Mouse (Mus musculus): ENCODE measurements at regions not wholly inside any gene's neighbourhood (a gene's known extent, or its start where the extent isn't known, plus 50 kb on each side); places are given as distances from the start of the nearest gene placed in this dataset.

DNA sequence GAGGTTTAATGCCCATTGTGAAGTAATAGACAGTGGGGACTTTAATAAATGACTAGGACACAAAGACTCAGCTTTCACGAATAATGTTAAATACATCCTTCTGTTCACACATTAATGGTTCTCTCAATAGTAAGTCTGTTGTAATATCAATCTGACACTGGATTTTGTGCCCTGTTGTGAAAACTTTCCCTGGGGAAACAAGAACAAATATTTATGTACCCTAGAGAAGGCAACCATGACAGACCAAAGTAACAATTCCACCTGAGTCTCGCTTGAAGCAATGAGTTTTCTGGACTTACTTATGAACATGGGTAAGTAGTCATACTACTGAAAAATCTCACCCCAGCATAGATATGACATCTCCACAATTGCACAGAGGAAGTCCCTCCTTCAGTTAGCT, 105.1 kb upstream of the Lgalsl start:
- no peaks in the 10 kb centered on the region for H3K4me1 ChIP-seq (ENCODE audit: control insufficient read depth, insufficient read depth, low read length)
- WGBS: 95% methylated on average over 2 of the region's 2 CpGs

DNA sequence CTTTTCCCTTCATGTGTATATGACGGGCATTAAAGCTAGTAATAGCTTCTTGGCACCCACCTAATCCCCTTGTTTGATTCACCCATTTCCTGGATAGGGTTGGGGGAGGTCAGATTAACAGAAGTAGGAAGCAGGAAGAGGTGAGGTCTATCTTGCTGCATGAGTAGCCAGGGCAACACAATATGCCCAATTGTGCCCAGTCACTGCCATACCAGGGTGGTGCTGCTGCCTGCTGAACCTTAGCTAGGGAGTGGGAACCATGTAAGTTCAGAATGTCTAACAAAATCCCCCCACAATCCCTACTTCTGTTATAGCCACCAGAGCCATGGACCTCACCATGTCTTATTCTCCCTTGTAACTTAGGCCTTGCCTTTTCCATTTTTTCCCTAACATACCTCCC, 106.1 kb upstream of the Lgalsl start:
- 92% methylated on average over 1 of the region's 1 CpGs for WGBS
- no peak overlapping the region for H3K4me3 ChIP-seq (ENCODE audit: insufficient read depth, low read depth, low read length)
- no peak overlapping the region for H3K27ac ChIP-seq (ENCODE audit: insufficient read depth, low read depth, low read length)
- TF ChIP-seq POLR2A (IDR thresholded peaks at IDR 0.05; ENCODE audit: insufficient read depth, low read depth, low read length): no peak
- TF ChIP-seq CTCF (IDR thresholded peaks at IDR 0.05; ENCODE audit: insufficient read depth, low read depth, low read length): no peak
- H3K4me1 ChIP-seq (ENCODE audit: control insufficient read depth, insufficient read depth, low read length): no peaks in the 10 kb centered on the region; the same call in 1 of the 2 replicates

More for the DNA sequence above, 105.1 kb upstream of the Lgalsl start:
- TF ChIP-seq CTCF (IDR thresholded peaks at IDR 0.05; ENCODE audit: insufficient read depth, low read depth, low read length) (no peak), POLR2A (IDR thresholded peaks at IDR 0.05; ENCODE audit: insufficient read depth, low read depth, low read length) (no peak)
- no peak overlapping the region for H3K27ac ChIP-seq (ENCODE audit: insufficient read depth, low read depth, low read length)
- no peak overlapping the region for H3K4me3 ChIP-seq (ENCODE audit: insufficient read depth, low read depth, low read length)

DNA sequence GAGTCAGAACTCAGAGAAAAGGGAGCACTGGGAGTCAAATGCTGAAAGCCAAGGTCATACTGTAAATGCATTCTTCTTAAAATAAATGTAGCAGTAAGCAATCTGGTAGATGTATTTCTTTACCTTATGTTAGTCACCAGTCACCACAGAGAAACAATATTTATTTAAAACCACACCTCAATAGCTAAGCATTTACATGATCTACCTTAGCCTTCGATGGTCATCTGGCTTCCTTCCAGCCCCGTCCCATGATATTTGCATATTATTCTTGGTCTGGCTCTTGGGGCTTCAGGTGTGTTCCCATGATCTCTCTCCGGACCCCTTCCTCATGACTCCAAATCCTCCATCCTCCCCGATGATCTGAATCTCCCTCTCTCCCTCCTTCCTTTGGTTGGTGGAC, 107.1 kb upstream of the Lgalsl start:
- no peak overlapping the region for H3K4me3 ChIP-seq (ENCODE audit: insufficient read depth, low read depth, low read length)
- TF ChIP-seq POLR2A (IDR thresholded peaks at IDR 0.05; ENCODE audit: insufficient read depth, low read depth, low read length): no peak
- TF ChIP-seq CTCF (IDR thresholded peaks at IDR 0.05; ENCODE audit: insufficient read depth, low read depth, low read length): no peak
- H3K4me1 ChIP-seq (ENCODE audit: control insufficient read depth, insufficient read depth, low read length): no peaks in the 10 kb centered on the region; the same call in 1 of the 2 replicates
- H3K27ac ChIP-seq (ENCODE audit: insufficient read depth, low read depth, low read length): no peak overlapping the region
- WGBS: 94% methylated on average over 4 of the region's 4 CpGs

DNA sequence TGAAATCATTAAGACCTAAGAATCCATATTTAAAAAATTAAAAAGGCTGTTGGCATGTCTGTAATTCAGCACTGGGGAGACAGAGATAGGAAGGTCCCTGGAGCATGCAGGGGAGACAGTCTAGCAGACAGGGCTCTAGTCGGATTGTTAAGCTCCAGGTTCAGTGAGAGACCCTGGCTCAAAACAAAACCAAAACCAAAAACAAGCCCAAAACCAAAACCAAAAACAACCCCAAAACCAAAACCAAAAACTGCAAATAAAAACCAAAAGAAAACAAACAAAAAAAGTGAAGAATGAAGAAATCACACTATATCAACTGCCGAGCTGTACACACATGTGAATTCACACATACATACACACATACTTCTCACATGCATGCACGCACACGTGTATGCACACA, 108.8 kb upstream of the Lgalsl start:
- WGBS: 93% methylated on average over 4 of the region's 4 CpGs

DNA sequence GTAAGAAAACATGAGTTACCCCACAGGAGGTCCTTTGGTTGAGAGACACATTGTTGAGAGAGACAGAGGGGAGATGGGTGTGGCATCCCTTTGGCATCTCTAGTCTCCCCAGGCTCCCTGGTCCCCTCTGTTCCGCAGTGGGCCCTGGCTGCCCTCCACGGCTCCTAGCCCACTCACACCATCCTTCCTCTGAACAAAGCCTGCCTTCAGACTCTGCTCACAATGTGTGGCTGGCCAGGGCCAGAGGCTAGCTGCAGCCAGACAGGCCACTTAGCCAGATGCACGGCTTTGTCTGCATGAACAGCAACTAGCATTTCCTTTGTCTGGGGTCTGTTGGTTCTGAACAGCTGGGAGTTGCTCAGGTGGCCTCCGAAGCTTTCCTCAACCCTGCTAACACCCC, 110.7 kb upstream of the Lgalsl start:
- 47% methylated on average over 4 of the region's 4 CpGs for WGBS
- TF ChIP-seq CTCF (IDR thresholded peaks at IDR 0.05; ENCODE audit: insufficient read depth, low read depth, low read length): no peak
- TF ChIP-seq POLR2A (IDR thresholded peaks at IDR 0.05; ENCODE audit: insufficient read depth, low read depth, low read length): no peak
- no peak overlapping the region for H3K27ac ChIP-seq (ENCODE audit: insufficient read depth, low read depth, low read length)
- no peak overlapping the region for H3K4me3 ChIP-seq (ENCODE audit: insufficient read depth, low read depth, low read length)
- H3K4me1 ChIP-seq (ENCODE audit: control insufficient read depth, insufficient read depth, low read length): no peaks in the 10 kb centered on the region; the same call in 1 of the 2 replicates

More for the DNA sequence above, 108.8 kb upstream of the Lgalsl start:
- Histone ChIP-seq H3K4me3 (ENCODE audit: insufficient read depth, low read depth, low read length) (no peak overlapping the region), H3K27ac (ENCODE audit: insufficient read depth, low read depth, low read length) (no peak overlapping the region), H3K4me1 (ENCODE audit: control insufficient read depth, insufficient read depth, low read length) (no peaks in the 10 kb centered on the region; the same call in 1 of the 2 replicates)
- TF ChIP-seq CTCF (IDR thresholded peaks at IDR 0.05; ENCODE audit: insufficient read depth, low read depth, low read length): no peak
- no peak for TF ChIP-seq POLR2A (IDR thresholded peaks at IDR 0.05; ENCODE audit: insufficient read depth, low read depth, low read length)

DNA sequence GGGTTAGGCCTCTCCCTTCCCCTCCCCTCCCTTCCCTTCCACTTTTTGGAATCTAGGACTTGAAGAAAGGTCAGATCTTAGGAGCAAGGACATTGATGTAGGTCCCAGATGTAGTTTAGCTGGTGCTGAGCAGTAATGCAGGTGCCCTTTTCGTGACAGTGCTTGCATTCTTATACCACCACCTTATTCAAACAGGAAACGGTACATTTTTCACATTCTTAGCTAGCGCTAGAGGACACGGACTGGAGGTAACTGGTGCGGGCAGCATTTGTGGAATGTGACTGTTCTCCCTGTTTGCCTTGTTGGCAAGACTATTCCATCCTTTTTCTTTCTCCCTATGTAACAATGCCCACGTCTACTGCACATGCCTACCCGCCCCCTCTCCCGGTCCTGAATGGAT, 124.7 kb upstream of the Lgalsl start:
- no peak overlapping the region for H3K4me3 ChIP-seq (ENCODE audit: insufficient read depth, low read depth, low read length)
- H3K27ac ChIP-seq (ENCODE audit: insufficient read depth, low read depth, low read length): no peak overlapping the region
- 89% methylated on average over 8 of the region's 8 CpGs for WGBS
- TF ChIP-seq POLR2A (IDR thresholded peaks at IDR 0.05; ENCODE audit: insufficient read depth, low read depth, low read length): no peak
- no peak for TF ChIP-seq CTCF (IDR thresholded peaks at IDR 0.05; ENCODE audit: insufficient read depth, low read depth, low read length)
- H3K4me1 ChIP-seq (ENCODE audit: control insufficient read depth, insufficient read depth, low read length): no peaks in the 10 kb centered on the region

DNA sequence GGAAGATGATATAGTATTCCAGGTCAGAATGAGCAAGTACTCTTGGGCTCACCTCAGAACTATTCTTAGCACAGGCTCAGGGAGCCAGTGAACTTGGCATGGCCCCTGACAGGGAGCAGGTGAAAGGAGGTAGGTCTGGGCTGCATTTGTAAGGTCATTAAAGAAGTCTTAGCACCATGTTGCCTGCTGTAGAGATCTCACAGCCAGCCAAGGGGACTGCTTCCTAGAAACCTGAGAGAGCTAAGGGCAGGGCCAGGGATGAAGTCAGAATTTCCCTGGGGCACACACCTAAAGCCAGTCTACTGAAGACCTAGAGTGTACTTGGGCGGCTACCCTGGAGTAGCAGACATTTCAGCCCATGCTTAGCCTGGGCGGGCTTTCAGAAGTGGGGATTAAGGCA, 126.9 kb upstream of the Lgalsl start:
- Histone ChIP-seq H3K4me3 (ENCODE audit: insufficient read depth, low read depth, low read length) (no peak overlapping the region), H3K4me1 (ENCODE audit: control insufficient read depth, insufficient read depth, low read length) (no peaks in the 10 kb centered on the region), H3K27ac (ENCODE audit: insufficient read depth, low read depth, low read length) (no peak overlapping the region)
- WGBS: 89% methylated on average over 2 of the region's 2 CpGs
- TF ChIP-seq POLR2A (IDR thresholded peaks at IDR 0.05; ENCODE audit: insufficient read depth, low read depth, low read length): no peak
- TF ChIP-seq CTCF (IDR thresholded peaks at IDR 0.05; ENCODE audit: insufficient read depth, low read depth, low read length): no peak

DNA sequence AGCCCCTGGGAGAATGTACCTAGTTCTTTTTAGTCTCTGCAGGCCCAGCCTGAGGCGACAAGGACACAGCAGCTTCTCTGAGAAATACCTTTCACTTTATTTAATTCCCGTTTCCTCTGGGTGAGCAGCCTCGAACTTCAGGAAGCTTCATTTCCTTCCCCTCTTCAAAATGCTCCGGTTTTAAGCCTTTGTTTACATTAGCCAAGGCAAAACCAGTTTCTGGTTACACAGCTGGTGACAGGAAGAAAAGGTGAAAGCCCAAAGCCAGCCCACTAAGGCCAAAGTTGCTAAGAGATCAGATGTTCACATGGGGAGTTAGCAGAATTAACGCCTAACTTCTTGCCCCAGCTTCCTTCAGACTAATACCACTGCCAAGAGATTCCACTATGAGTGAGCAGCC, 127.4 kb upstream of the Lgalsl start:
- no peaks in the 10 kb centered on the region for H3K4me1 ChIP-seq (ENCODE audit: control insufficient read depth, insufficient read depth, low read length)
- no peak overlapping the region for H3K4me3 ChIP-seq (ENCODE audit: insufficient read depth, low read depth, low read length)
- TF ChIP-seq CTCF (IDR thresholded peaks at IDR 0.05; ENCODE audit: insufficient read depth, low read depth, low read length): no peak
- no peak for TF ChIP-seq POLR2A (IDR thresholded peaks at IDR 0.05; ENCODE audit: insufficient read depth, low read depth, low read length)
- WGBS: 61% methylated on average over 5 of the region's 5 CpGs
- no peak overlapping the region for H3K27ac ChIP-seq (ENCODE audit: insufficient read depth, low read depth, low read length)

DNA sequence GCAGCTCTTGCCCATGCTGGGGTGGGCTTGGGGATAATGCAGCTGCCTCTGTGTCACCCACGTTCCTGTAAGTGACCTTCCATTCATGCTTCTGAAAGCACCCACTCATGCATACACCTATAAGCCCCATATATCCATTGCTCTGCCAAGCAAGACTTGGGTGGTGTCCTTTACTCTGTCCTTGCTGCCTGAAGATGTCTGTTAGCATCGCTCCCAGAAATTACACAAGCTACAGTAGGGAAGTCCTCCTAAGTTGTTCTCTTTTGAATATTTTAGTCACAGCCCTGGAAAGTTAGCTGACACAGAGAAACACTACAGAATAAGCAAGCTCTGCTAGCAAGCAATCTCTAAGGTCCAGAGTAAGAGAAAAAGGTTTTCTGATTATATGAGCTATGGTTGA, 129.2 kb upstream of the Lgalsl start:
- Histone ChIP-seq H3K4me3 (ENCODE audit: insufficient read depth, low read depth, low read length) (no peak overlapping the region), H3K4me1 (ENCODE audit: control insufficient read depth, insufficient read depth, low read length) (no peaks in the 10 kb centered on the region), H3K27ac (ENCODE audit: insufficient read depth, low read depth, low read length) (no peak overlapping the region)
- 71% methylated on average over 2 of the region's 2 CpGs for WGBS
- TF ChIP-seq CTCF (IDR thresholded peaks at IDR 0.05; ENCODE audit: insufficient read depth, low read depth, low read length): no peak

DNA sequence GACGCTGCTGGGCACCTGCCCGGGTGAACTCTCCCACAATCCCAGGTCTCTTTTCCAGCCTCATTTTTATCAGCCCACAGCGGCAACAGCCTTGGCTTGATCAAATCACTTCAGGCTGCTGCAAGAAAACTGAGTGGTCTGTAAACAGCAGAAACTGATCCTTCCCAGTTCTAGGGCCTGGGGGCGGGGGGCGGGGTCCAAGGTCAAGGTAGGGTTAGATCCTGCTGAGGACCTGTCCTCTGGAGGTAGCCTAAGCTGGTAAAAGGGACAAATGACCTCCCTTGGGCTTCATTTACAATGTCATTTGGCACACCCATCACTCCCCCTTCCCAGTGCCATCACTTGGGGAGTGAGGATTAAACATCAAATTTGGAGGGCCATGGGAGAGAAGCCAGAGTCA, 129.9 kb upstream of the Lgalsl start:
- no peaks in the 10 kb centered on the region for H3K4me1 ChIP-seq (ENCODE audit: control insufficient read depth, insufficient read depth, low read length)
- no peak overlapping the region for H3K4me3 ChIP-seq (ENCODE audit: insufficient read depth, low read depth, low read length)
- TF ChIP-seq CTCF (IDR thresholded peaks at IDR 0.05; ENCODE audit: insufficient read depth, low read depth, low read length) (no peak), POLR2A (IDR thresholded peaks at IDR 0.05; ENCODE audit: insufficient read depth, low read depth, low read length) (no peak)
- 83% methylated on average over 5 of the region's 5 CpGs for WGBS
- no peak overlapping the region for H3K27ac ChIP-seq (ENCODE audit: insufficient read depth, low read depth, low read length)

Measured in olfactory bulb, adult 2 months (tissue).